Mouse (Mus musculus): Measurements from ENCODE around the gene Tubb4b.

DNA sequence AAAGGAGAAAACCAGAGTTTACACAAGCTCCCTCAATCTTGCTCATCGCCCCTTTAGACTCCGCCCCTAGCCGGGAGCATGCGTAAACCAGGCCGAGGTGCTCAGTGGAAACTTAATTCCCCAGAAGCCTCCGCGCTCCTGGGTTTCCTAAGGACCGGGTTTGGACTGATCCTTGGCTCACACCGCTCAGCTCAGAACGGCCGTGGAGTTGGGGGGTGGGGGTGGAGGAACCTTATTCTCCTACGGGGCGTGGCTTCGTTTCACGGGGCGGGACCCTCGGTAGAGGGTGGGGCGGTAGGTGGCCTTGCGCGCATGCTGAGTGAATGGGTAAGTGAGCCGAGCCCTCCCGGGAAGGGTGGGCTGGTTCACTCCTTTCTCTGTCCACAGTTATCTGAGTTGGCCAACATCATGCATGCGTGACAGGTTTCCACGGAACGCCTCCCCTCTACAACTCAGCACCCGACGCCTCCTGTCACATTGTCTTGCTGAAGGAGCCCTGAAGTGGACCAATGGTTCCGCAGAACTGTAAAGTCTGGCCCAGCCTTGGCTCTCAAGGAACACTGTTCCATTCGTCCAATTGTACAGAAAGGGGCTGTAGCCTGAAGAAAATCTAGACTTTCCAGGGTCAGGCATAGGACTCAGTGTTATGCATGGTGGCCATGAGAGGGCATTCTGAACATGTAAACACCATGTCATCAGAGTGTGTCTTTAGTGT lies 16.4 kb upstream of the Tubb4b start:
- TF ChIP-seq CTCF (IDR thresholded peaks at IDR 0.05; ENCODE audit: extremely low read depth, insufficient read depth, low read length) (no peak), POLR2A (IDR thresholded peaks at IDR 0.05; ENCODE audit: extremely low read depth, insufficient read depth, low read length) (peak; percentile 41; the same call in 1 of the 2 replicates)
